Mouse (Mus musculus): Measurements from ENCODE around the gene Ptcd1.
"Not testable (repeated sequence)": the region's sequence is repeated elsewhere in the genome, so short reads cannot be mapped to it uniquely, and the experiment has no call there.

Ptcd1 gene

DNA sequence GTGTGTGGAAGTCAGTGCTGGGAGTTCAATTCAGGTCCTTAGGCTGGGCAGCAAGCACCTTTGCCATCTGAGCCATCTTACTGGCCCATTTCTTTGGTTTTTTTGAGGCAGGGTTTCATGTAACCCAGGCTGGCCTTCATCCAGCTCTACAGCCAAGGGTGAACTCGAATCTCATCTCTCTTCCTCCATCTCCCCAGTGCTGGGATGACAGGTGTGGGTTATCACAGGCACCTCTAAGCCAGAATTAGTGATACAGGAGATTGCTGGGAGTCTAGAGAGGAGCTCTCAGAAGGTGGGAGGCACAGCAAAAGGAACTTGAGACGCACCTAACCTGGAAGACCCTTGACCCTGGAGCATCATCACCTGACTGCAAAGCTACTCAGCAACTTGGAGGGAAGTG lies 53.5 kb downstream of the Ptcd1 start:
- no peak for DNase-seq

DNA sequence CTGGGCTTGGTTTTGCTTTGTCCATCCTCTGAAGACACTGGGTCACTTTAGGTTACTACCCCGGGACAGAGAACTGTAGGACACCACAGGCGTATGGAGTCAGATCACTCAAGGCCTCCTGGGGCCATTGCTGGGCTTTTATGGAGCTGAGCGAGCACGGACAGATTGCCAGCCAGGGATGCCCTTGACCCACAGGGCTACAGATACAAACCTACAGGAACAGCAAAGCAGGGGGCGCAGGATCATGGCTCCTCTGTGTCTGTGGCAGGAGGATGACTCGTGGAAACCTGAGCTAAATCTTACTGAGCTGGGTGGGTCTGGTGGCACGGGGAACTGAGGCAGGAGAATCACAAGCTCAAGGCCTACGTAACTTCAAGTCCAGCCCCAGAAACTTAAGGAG lies 54.3 kb downstream of the Ptcd1 start:
- DNase-seq: no peak

DNA sequence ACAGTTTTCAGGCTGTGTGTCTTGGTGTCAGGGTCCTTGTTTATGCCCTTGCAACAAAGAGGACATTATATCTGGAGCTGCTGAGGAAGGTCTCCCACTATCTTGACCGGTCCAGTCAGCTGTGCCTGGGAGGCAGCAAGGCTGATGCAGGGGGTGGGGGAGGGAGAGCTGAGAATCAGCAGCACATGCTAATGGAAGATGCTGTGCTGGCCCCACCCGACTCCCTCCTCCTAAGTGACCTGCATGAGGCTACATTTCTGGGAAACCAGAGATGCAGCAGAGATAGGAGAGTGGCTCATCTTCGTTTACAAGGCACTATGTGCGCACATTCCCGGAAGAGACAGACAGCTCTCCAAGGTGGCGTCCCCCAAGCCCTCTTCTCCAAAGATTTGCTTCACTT lies 56.5 kb downstream of the Ptcd1 start:
- no peak for DNase-seq

GRCm38 (mm10) chr5:145105694-145106275 lies 61.1 kb downstream of the Ptcd1 start:
- DNase-seq: no peak

- DNase-seq: no peak
Observed at GRCm38 (mm10) chr5:145104328-145104727, 62.6 kb downstream of the Ptcd1 start.

DNA sequence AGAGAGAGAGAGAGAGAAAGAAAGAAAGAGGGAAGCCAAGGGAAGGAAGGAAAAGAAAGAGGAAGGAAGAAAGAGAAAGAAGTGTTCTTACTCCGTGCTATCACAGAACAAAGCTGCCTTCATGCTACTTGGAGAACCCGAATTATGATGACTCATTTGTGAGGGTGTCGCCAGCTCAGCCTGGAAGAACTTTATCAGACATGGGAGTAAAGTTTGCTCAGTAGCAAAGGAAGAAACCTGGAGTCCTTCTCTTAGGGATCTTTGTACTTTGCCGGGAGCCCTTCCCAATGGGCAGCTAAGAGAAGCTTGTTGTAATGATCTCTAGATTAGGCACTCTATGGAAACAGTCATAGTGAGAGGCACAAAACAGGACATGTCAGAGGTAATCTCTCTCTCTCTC lies 64.2 kb downstream of the Ptcd1 start:
- DNase-seq: no peak

GRCm38 (mm10) chr5:145101451-145101850 lies 65.5 kb downstream of the Ptcd1 start:
- not testable (repeated sequence) for DNase-seq

DNA sequence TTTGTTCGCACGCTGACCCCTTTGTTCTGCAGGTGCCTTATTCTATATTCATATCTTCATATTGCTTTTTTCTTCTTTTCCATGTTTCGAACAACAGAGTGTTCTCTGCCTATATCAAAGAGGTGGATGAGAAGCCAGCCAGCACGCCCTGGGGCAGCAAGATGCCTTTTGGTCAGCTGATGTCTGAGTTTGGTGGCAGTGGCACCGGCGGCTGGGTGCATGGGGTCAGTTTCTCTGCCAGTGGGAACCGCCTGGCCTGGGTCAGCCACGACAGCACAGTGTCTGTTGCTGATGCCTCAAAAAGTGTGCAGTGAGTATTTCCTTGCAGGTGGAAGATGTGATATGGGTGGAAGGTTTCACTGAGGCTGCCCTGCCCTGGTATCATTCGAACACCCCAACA lies 65.9 kb downstream of the Ptcd1 start:
- no peak for DNase-seq

DNA sequence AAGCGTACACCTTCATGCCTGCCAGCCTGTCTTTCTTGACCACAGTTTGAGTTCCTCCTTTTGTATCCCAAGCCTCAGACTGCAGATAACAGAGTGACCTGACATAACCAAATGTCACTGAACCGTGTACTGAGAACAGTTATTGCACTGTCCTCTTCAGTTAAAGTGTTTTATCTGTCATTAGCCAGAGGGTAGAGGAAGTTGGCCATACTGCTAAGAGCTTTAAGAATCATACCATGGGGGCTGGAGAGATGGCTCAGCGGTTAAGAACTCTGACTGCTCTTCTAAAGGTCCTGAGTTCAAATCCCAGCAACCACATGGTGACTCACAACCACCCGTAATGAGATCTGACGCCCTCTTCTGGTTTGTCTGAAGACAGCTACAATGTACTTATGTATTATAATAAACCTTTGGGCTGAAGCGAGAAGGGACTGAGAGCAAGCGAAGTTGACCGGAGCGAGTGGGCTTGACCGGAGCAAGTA lies 68.5 kb downstream of the Ptcd1 start:
- DNase-seq: no peak
